8 mouse cellular contexts compared by ENCODE assay signal in the genomic region with DNA sequence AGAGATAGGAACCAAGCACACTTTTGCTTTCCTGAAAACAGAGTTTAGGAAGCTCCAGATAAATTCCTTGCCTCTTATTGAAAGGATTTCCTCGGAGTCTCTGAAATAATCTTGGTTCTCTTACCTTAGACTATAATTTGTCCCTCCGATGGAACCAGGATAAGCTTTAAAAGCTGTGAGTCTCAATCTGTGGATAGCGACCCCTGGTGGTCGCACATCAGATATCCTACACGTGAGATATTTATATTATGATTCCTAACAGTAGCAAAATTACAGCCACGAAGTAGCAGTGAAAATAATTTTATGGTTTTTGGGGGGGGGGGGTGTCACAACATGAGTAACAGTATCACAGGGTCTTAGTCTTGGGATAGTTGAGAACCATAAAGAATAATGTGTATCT.
A peak's percentile ranks its signal among the peaks of the same experiment; 100 is the strongest.
DNase-seq lines count a peak whose midpoint lies in the region; ATAC-seq lines count a peak whose summit lies in the region.
"Had no signal": no experiment of that assay in that cellular context is flagged by ENCODE, and none has a peak within 500 bp of the region (broad histone marks: within the 10 kb centered on the region; RNA-seq: fewer than 3 reads in every experiment).

No protein-coding gene starts in this region.

- peaks cover 57% of the 10 kb centered on the region for H3K36me3 ChIP-seq in hindbrain, embryonic 14.5 days (replicated peaks; ENCODE audit: control insufficient read depth, insufficient read depth)
- peaks cover 12% of the 10 kb centered on the region; the same call in 1 of the 2 replicates for H3K36me3 ChIP-seq in hindbrain, embryonic 16.5 days (ENCODE audit: control insufficient read depth, insufficient read depth, low read length)
- no peaks in the 10 kb centered on the region for H3K36me3 ChIP-seq in intestine, embryonic 16.5 days (ENCODE audit: control insufficient read depth, insufficient read depth, low read length)

- H3K9me3 ChIP-seq in hindbrain, embryonic 14.5 days (ENCODE audit: control insufficient read depth, low read length), result no peaks in the 10 kb centered on the region
- H3K9me3 ChIP-seq in hindbrain, embryonic 16.5 days (ENCODE audit: control insufficient read depth, low read length), result no peaks in the 10 kb centered on the region
- H3K9me3 ChIP-seq in intestine, embryonic 16.5 days (ENCODE audit: control insufficient read depth, low read length), result no peaks in the 10 kb centered on the region
- H3K9me3 ChIP-seq: embryonic facial prominence, embryonic 12.5 days had no signal

- DNase-seq in hindbrain, embryonic 14.5 days (ENCODE audit: low spot score), result peak; percentile 76
- peak; percentile 38 for DNase-seq in urinary bladder, postnatal 14 days (ENCODE audit: low spot score)
- no peak for DNase-seq in urinary bladder, adult 18-20 months (ENCODE audit: low spot score in 2 of 2)

- H3K4me2 ChIP-seq in hindbrain, embryonic 14.5 days (replicated peaks), result no peak overlapping the region
- no peak overlapping the region for H3K4me2 ChIP-seq in hindbrain, embryonic 16.5 days (ENCODE audit: low read length)
- H3K4me2 ChIP-seq in intestine, embryonic 16.5 days (ENCODE audit: low read depth, low read length), result no peak overlapping the region
- H3K4me2 ChIP-seq: embryonic facial prominence, embryonic 12.5 days had no signal

- no peak overlapping the region for H3K4me3 ChIP-seq in hindbrain, embryonic 14.5 days (replicated peaks; ENCODE audit: low read length)
- H3K4me3 ChIP-seq in hindbrain, embryonic 16.5 days (ENCODE audit: low read length), result no peak overlapping the region
- no peak overlapping the region for H3K4me3 ChIP-seq in intestine, embryonic 16.5 days (ENCODE audit: low read length)
- H3K4me3 ChIP-seq: embryonic facial prominence, embryonic 12.5 days had no signal

- H3K9ac ChIP-seq in hindbrain, embryonic 14.5 days, result no peak overlapping the region
- no peak overlapping the region for H3K9ac ChIP-seq in hindbrain, embryonic 16.5 days (ENCODE audit: low read depth, low read length)
- no peak overlapping the region for H3K9ac ChIP-seq in intestine, embryonic 16.5 days (ENCODE audit: low read depth, low read length)
- H3K9ac ChIP-seq: embryonic facial prominence, embryonic 12.5 days had no signal

- H3K4me1 ChIP-seq in hindbrain, embryonic 14.5 days (replicated peaks; ENCODE audit: control insufficient read depth, insufficient read depth, low read length), result no peaks in the 10 kb centered on the region
- H3K4me1 ChIP-seq in hindbrain, embryonic 16.5 days (ENCODE audit: control insufficient read depth, insufficient read depth, low read depth, low read length), result no peaks in the 10 kb centered on the region
- H3K4me1 ChIP-seq in intestine, embryonic 16.5 days (ENCODE audit: control insufficient read depth, insufficient read depth, low read length), result no peaks in the 10 kb centered on the region
- H3K4me1 ChIP-seq: embryonic facial prominence, embryonic 12.5 days had no signal

- H3K27me3 ChIP-seq in hindbrain, embryonic 14.5 days (ENCODE audit: control insufficient read depth, insufficient read depth, low read length), result no peaks in the 10 kb centered on the region
- no peaks in the 10 kb centered on the region for H3K27me3 ChIP-seq in hindbrain, embryonic 16.5 days (replicated peaks; ENCODE audit: control insufficient read depth, insufficient read depth, low read length)
- no peaks in the 10 kb centered on the region for H3K27me3 ChIP-seq in intestine, embryonic 16.5 days (replicated peaks; ENCODE audit: control insufficient read depth, insufficient read depth, low read length)
- H3K27me3 ChIP-seq: embryonic facial prominence, embryonic 12.5 days had no signal

- WGBS in hindbrain, embryonic 14.5 days, result 18% methylated on average over 6 of the region's 6 CpGs
- WGBS in hindbrain, embryonic 16.5 days, result 17% methylated on average over 6 of the region's 6 CpGs
- 24% methylated on average over 6 of the region's 6 CpGs for WGBS in intestine, embryonic 16.5 days

- no peak overlapping the region for H3K27ac ChIP-seq in hindbrain, embryonic 14.5 days
- no peak overlapping the region for H3K27ac ChIP-seq in hindbrain, embryonic 16.5 days (ENCODE audit: low read depth, low read length)
- no peak overlapping the region for H3K27ac ChIP-seq in intestine, embryonic 16.5 days (ENCODE audit: low read length)
- H3K27ac ChIP-seq: embryonic facial prominence, embryonic 12.5 days had no signal

- ATAC-seq in hindbrain, embryonic 14.5 days (ENCODE audit: low FRiP score), result no peak
- no peak for ATAC-seq in hindbrain, embryonic 16.5 days
- ATAC-seq in common myeloid progenitor, adult 5-6 weeks (replicated peaks; ENCODE audit: low read depth, poor library complexity, severe bottlenecking), result peak; percentile 62; the same call in 1 of the 2 replicates
- peak; percentile 60; the same call in 1 of the 2 replicates for ATAC-seq in megakaryocyte progenitor cell, adult 5-6 weeks (replicated peaks; ENCODE audit: poor library complexity)
- ATAC-seq in intestine, embryonic 16.5 days, result no peak

Comparison
In these comparisons a context has a peak if more than half of its experiments do, and no peak if none do; other contexts are left out.
1. DNase-seq: peak in hindbrain, embryonic 14.5 days (single experiment) and urinary bladder, postnatal 14 days (single experiment); none in urinary bladder, adult 18-20 months (0 of 2).
2. ATAC-seq: peak in common myeloid progenitor, adult 5-6 weeks (single experiment) and megakaryocyte progenitor cell, adult 5-6 weeks (single experiment); none in hindbrain, embryonic 14.5 days (single experiment), hindbrain, embryonic 16.5 days (single experiment) and intestine, embryonic 16.5 days (single experiment).